In the genomic region with DNA sequence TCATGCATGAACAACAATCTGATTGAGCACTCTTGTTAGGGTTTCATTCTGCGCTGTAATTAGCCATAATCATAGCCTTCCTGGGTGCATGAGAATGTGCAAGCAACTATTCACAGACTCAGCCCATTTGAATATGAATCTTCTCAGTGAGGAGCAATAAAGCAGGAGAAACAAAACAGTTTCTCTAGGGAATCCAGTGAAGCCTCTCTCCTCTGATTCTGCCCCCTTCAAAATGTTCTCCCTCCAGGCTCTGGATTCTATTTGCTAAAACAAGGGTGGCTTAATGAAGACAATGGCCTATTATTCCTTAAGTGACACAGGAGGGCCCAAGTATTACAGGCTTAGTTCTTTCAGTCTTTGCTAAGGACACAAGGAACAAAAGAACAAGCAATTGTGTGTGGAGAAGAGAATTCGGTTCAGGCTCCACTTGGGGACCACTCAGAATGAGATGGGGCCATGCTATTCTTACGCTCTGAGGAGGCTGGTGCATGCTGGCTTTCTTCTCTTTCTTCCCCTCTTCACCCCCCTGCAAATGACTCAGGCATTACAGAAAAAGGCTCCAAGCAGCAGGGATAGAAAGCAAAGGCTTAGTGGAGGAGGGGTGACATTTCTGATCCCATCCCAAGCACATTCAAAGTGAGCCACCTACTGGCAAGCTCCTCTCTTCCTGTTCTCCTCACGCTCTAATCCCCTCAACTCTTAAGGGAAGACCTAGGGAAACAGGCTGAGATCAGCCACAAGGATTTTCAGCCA, we compare ENCODE assay signal across 8 mouse cellular contexts.
DNase-seq lines count a peak whose midpoint lies in the region; ATAC-seq and TF ChIP-seq lines count a peak whose summit lies in the region.

No protein-coding gene starts in this region.

- DNase-seq in adrenal gland, postnatal 10 days = peak; percentile 72
- peak; percentile 83 for DNase-seq in embryo, embryonic 11 days
- peak; percentile 58 for DNase-seq in heart, adult 18-20 months
- DNase-seq in kidney, adult 18-20 months = peak; percentile 57
- DNase-seq in left cerebral cortex, postnatal 25 days (ENCODE audit: low spot score in 2 of 2) = peak; percentile 63 to 88
- DNase-seq in stomach, postnatal 0 days (ENCODE audit: low spot score) = no peak

- WGBS in midbrain, embryonic 15.5 days = 6% methylated on average over 4 of the region's 4 CpGs
- 39% methylated on average over 4 of the region's 4 CpGs for WGBS in stomach, postnatal 0 days

- no peak overlapping the region for H3K4me2 ChIP-seq in midbrain, embryonic 15.5 days
- no peak overlapping the region for H3K4me2 ChIP-seq in stomach, postnatal 0 days (replicated peaks; ENCODE audit: low read depth)

- H3K9me3 ChIP-seq in midbrain, embryonic 15.5 days = no peaks in the 10 kb centered on the region
- H3K9me3 ChIP-seq in stomach, postnatal 0 days (ENCODE audit: control insufficient read depth, low read length) = no peaks in the 10 kb centered on the region

- intact Hi-C loops in left cerebral cortex, postnatal 25 days (cut with DNase I) = loop anchor here (5.0 to 10.0 kb wide), 3 partner anchors 348 to 1580 kb away; a partner anchor contains a TSS

- H3K4me1 ChIP-seq in midbrain, embryonic 15.5 days = peaks cover 4% of the 10 kb centered on the region
- no peaks in the 10 kb centered on the region for H3K4me1 ChIP-seq in stomach, postnatal 0 days (replicated peaks; ENCODE audit: control insufficient read depth, insufficient read depth)

- H3K9ac ChIP-seq in midbrain, embryonic 15.5 days = no peak overlapping the region
- H3K9ac ChIP-seq in stomach, postnatal 0 days (ENCODE audit: low read length) = no peak overlapping the region

- TF ChIP-seq EP300 in stomach, postnatal 0 days (optimal IDR thresholded peaks at IDR 0.05) = no peak

- H3K27ac ChIP-seq in midbrain, embryonic 15.5 days = peak overlapping the region; percentile 69
- no peak overlapping the region for H3K27ac ChIP-seq in stomach, postnatal 0 days (replicated peaks)

- no peaks in the 10 kb centered on the region for H3K36me3 ChIP-seq in midbrain, embryonic 15.5 days (replicated peaks)
- H3K36me3 ChIP-seq in stomach, postnatal 0 days (ENCODE audit: control insufficient read depth, insufficient read depth, low read length) = no peaks in the 10 kb centered on the region

- ATAC-seq in midbrain, embryonic 15.5 days (replicated peaks) = peak; percentile 91
- no peak for ATAC-seq in stomach, postnatal 0 days (ENCODE audit: low FRiP score, low TSS enrichment)
- no peak for ATAC-seq in activated CD4-positive, CD25-positive, alpha-beta regulatory T cell, adult 4 months

- TF ChIP-seq CTCF in stomach, postnatal 0 days (IDR thresholded peaks at IDR 0.05; ENCODE audit: low read depth) = peak; percentile 79

- H3K27me3 ChIP-seq in midbrain, embryonic 15.5 days (replicated peaks) = no peaks in the 10 kb centered on the region
- no peaks in the 10 kb centered on the region for H3K27me3 ChIP-seq in stomach, postnatal 0 days (ENCODE audit: control insufficient read depth, insufficient read depth, low read length)

- no peak overlapping the region for H3K4me3 ChIP-seq in midbrain, embryonic 15.5 days
- no peak overlapping the region for H3K4me3 ChIP-seq in stomach, postnatal 0 days (ENCODE audit: low read depth, low read length)
